Mouse (Mus musculus): ENCODE measurements at regions not wholly inside any gene's neighbourhood (a gene's known extent, or its start where the extent isn't known, plus 50 kb on each side); places are given as distances from the start of the nearest gene placed in this dataset.

DNA sequence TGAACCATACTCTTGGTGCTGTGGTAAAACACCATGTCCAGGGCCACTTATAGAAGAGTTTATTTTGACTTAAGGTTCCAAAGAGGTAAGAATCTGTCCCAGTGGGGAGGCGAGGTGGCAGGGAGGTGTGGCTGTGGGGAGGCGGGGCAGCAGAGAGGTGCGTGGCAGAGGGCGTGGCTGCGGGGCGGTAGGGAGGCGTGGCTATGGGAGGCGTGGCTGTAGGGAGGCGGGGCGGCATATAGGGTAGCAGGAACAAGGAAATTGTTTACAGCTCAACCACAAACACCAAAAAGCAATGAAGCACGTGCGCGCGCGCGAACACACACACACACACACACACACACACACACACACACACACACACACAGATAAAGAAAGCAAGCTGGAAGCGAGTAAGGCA, 62.0 kb upstream of the Ccdc60 start:
- Histone ChIP-seq H3K4me2 (no peak overlapping the region), H3K4me1 (no peaks in the 10 kb centered on the region), H3K9me3 (no peaks in the 10 kb centered on the region), H3K27ac (no peak overlapping the region), H3K4me3 (no peak overlapping the region), H3K27me3 (replicated peaks) (no peaks in the 10 kb centered on the region), H3K9ac (no peak overlapping the region), H3K36me3 (replicated peaks) (no peaks in the 10 kb centered on the region)
- 57% methylated on average over 17 of the region's 17 CpGs for WGBS
- ATAC-seq (replicated peaks), result no peak

DNA sequence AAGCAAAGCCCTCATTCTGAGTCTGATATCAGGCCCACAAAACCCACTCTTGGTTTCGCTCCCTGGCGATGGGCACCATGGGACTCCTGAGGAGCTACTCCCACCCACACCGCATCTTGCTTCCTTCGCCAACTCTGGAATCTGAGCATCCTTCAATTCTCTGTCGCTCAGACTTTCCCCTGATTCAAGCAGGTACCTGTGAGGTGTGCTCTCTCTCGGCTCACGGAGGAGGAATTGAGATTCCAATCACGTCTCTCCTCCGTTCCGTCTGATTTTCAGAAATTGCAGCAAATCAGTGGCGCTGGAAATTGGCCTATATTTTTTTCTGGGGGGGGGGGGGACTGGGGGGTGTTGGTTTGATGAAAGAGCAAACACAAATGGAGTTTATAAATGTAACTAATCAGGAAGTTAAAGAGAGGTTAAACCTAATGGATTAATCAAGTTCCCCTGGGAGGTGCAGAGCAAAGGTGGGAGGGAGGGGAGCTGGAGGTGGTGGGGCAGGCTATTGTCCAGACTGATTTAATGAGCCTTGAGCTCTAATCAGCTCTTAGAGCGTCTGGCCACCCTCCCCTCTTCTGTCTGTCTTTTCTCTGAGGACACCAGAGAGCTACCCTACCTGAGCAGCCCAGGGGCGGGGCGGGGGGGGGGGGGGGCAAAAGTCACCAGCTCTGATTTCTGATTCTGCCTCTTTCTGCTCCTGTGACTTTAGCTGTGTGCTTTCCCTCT, 53.6 kb upstream of the Ccdc60 start:
- Histone ChIP-seq H3K4me1 (peaks cover 11% of the 10 kb centered on the region), H3K9me3 (no peaks in the 10 kb centered on the region), H3K9ac (no peak overlapping the region), H3K4me3 (no peak overlapping the region), H3K36me3 (replicated peaks) (no peaks in the 10 kb centered on the region), H3K27me3 (replicated peaks) (no peaks in the 10 kb centered on the region), H3K4me2 (peak overlapping the region; percentile 35), H3K27ac (peak overlapping the region; percentile 65)
- 12% methylated on average over 12 of the region's 14 CpGs for WGBS
- ATAC-seq (replicated peaks), result peak; percentile 69; the same call in 1 of the 2 replicates

DNA sequence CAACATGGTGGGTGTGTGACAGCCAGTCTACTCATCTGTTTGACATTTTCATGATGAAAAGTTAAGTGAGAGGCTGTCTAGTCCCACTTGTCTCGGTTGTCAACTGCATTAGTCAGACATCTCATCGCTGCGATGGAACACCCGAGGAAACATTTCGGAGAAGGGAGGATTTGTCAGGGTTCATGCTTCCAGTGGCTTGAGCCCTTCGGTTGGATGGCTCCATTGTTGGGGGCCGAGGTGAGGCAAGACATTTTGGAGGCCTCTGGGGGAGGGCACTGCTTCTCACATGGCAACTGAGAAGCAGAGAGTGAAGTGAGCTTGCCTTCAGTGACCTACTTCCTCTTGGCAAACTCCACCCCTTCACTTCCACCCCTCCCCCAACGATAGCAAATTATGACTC, 50.7 kb upstream of the Ccdc60 start:
- Histone ChIP-seq H3K36me3 (replicated peaks) (no peaks in the 10 kb centered on the region), H3K4me3 (no peak overlapping the region), H3K9me3 (no peaks in the 10 kb centered on the region), H3K27ac (no peak overlapping the region), H3K27me3 (replicated peaks) (no peaks in the 10 kb centered on the region), H3K4me2 (no peak overlapping the region), H3K9ac (no peak overlapping the region), H3K4me1 (peaks cover 16% of the 10 kb centered on the region)
- WGBS, result 47% methylated on average over 8 of the region's 8 CpGs
- no peak for ATAC-seq (replicated peaks)
